Mouse (Mus musculus): ENCODE data around the gene Gm13272.
"Not testable (repeated sequence)": the region's sequence is repeated elsewhere in the genome, so short reads cannot be mapped to it uniquely, and the experiment has no call there.

Gene Gm13272

DNA sequence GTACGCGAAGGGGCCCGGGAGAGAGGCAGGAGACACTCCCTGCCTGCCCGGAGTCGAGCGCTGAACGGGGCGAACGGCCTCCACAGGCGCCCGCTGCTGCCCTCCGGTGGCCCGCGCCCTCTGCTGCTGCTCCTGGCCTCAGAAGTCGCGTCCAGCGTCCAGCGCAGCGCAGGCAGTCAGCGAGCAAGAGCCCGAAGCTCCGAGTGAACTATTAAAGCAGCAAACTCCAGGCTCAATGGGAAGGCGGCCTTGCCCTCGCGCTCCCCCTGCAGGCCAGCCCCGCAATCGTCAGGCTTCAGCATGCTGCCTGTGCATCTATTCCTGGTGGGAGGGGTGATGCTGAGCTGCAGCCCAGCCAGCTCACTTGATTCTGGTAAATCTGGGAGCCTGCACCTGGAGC lies 5.8 kb downstream of the Gm13272 start, which contains the start of gene Gm13276:
TSS of gene Gm13276 (plus strand) at position 301 of the 400 bp plus-strand sequence.
- not testable (repeated sequence) for DNase-seq (ENCODE audit: low read depth, low spot score)

DNA sequence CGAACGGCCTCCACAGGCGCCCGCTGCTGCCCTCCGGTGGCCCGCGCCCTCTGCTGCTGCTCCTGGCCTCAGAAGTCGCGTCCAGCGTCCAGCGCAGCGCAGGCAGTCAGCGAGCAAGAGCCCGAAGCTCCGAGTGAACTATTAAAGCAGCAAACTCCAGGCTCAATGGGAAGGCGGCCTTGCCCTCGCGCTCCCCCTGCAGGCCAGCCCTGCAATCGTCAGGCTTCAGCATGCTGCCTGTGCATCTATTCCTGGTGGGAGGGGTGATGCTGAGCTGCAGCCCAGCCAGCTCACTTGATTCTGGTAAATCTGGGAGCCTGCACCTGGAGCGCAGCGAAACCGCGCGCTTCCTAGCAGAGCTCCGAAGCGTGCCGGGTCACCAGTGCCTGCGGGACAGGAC lies 8.8 kb downstream of the Gm13272 start, which contains the start of gene Gm13277:
TSS of gene Gm13277 (plus strand) at position 231 of the 400 bp plus-strand sequence.
- DNase-seq (ENCODE audit: low read depth, low spot score): not testable (repeated sequence)

DNA sequence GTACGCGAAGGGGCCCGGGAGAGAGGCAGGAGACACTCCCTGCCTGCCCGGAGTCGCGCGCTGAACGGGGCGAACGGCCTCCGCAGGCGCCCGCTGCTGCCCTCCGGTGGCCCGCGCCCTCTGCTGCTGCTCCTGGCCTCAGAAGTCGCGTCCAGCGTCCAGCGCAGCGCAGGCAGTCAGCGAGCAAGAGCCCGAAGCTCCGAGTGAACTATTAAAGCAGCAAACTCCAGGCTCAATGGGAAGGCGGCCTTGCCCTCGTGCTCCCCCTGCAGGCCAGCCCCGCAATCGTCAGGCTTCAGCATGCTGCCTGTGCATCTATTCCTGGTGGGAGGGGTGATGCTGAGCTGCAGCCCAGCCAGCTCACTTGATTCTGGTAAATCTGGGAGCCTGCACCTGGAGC lies 11.6 kb downstream of the Gm13272 start, which contains the start of gene Gm13278:
TSS of gene Gm13278 (plus strand) at position 301 of the 400 bp plus-strand sequence.
- DNase-seq (ENCODE audit: low read depth, low spot score): not testable (repeated sequence)

DNA sequence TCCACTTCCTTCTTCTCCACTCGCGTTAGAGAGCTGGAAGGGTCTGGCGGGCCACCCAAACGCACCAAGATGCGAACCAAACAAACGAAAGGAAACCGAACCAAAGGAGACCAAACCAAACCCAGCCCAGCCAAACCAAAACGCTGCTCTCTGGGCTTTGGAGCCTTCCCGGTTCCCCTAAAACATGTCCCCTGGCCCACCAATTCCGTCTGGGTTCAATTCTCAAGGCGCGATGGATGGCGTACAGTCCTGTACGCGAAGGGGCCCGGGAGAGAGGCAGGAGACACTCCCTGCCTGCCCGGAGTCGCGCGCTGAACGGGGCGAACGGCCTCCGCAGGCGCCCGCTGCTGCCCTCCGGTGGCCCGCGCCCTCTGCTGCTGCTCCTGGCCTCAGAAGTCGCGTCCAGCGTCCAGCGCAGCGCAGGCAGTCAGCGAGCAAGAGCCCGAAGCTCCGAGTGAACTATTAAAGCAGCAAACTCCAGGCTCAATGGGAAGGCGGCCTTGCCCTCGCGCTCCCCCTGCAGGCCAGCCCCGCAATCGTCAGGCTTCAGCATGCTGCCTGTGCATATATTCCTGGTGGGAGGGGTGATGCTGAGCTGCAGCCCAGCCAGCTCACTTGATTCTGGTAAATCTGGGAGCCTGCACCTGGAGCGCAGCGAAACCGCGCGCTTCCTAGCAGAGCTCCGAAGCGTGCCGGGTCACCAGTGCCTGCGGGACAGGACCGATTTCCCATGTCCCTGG lies 14.5 kb downstream of the Gm13272 start, which contains the start of gene Gm13275:
TSS of gene Gm13275 (plus strand) at position 552 of the 740 bp plus-strand sequence.
- not testable (repeated sequence) for DNase-seq (ENCODE audit: low read depth, low spot score)

DNA sequence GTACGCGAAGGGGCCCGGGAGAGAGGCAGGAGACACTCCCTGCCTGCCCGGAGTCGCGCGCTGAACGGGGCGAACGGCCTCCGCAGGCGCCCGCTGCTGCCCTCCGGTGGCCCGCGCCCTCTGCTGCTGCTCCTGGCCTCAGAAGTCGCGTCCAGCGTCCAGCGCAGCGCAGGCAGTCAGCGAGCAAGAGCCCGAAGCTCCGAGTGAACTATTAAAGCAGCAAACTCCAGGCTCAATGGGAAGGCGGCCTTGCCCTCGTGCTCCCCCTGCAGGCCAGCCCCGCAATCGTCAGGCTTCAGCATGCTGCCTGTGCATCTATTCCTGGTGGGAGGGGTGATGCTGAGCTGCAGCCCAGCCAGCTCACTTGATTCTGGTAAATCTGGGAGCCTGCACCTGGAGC lies 17.4 kb downstream of the Gm13272 start, which contains the start of gene Gm13279:
TSS of gene Gm13279 (plus strand) at position 301 of the 400 bp plus-strand sequence.
- not testable (repeated sequence) for DNase-seq (ENCODE audit: low read depth, low spot score)

DNA sequence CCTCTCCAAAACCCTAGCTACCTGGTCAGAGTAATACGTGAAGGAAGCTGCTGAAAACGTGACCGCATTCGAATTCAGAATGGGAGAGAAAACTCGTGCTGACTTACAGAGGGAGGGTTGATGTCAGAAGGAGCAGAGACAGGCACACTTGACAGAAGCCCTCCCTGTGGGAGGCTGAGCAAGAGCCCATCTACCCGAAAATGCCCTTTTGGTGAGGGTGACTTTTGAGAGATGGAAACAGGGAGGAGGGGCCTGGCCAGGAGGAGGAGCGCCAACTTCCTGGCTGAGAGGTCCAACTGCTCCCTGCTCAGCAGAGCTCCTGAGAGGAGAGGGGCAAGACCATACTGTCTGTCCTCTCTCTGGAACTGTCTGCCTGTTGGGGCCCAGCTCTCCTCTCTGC lies 19.7 kb downstream of the Gm13272 start, which contains the start of gene Gm13285:
TSS of gene Gm13285 (plus strand) at position 301 of the 400 bp plus-strand sequence.
- not testable (repeated sequence) for DNase-seq (ENCODE audit: low read depth, low spot score)

DNA sequence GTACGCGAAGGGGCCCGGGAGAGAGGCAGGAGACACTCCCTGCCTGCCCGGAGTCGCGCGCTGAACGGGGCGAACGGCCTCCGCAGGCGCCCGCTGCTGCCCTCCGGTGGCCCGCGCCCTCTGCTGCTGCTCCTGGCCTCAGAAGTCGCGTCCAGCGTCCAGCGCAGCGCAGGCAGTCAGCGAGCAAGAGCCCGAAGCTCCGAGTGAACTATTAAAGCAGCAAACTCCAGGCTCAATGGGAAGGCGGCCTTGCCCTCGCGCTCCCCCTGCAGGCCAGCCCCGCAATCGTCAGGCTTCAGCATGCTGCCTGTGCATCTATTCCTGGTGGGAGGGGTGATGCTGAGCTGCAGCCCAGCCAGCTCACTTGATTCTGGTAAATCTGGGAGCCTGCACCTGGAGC lies 23.3 kb downstream of the Gm13272 start, which contains the start of gene Gm13287:
TSS of gene Gm13287 (plus strand) at position 301 of the 400 bp plus-strand sequence.
- DNase-seq (ENCODE audit: low read depth, low spot score): not testable (repeated sequence)

DNA sequence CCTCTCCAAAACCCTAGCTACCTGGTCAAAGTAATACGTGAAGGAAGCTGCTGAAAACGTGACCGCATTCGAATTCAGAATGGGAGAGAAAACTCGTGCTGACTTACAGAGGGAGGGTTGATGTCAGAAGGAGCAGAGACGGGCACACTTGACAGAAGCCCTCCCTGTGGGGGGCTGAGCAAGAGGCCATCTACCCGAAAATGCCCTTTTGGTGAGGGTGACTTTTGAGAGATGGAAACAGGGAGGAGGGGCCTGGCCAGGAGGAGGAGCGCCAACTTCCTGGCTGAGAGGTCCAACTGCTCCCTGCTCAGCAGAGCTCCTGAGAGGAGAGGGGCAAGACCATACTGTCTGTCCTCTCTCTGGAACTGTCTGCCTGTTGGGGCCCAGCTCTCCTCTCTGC lies 25.6 kb downstream of the Gm13272 start, which contains the start of gene Gm13288:
TSS of gene Gm13288 (plus strand) at position 301 of the 400 bp plus-strand sequence.
- DNase-seq (ENCODE audit: low read depth, low spot score): not testable (repeated sequence)

DNA sequence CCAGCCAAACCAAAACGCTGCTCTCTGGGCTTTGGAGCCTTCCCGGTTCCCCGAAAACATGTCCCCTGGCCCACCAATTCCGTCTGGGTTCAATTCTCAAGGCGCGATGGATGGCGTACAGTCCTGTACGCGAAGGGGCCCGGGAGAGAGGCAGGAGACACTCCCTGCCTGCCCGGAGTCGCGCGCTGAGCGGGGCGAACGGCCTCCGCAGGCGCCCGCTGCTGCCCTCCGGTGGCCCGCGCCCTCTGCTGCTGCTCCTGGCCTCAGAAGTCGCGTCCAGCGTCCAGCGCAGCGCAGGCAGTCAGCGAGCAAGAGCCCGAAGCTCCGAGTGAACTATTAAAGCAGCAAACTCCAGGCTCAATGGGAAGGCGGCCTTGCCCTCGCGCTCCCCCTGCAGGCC lies 26.1 kb downstream of the Gm13272 start:
- not testable (repeated sequence) for DNase-seq (ENCODE audit: low read depth, low spot score)

DNA sequence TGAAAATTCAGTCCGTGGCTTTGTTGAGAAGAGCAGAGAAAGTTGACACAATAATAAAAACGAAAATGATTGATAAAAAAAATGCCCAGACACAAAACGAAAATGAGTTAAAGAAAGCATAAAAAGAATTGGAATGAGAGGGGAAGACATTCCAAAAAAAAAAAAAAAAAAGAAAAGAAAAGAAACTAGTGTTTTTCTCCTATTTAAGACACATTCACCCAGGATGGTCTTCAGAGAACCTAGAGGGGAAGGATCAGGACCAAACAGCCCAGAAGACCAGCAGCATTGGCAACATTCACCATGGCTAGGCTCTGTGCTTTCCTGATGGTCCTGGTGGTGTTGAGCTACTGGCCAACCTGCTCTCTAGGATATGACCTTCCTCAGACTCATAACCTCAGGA lies 36.3 kb downstream of the Gm13272 start, which contains the start of gene Ifna7:
TSS of gene Ifna7 (plus strand) at position 301 of the 400 bp plus-strand sequence.
- DNase-seq (ENCODE audit: low read depth, low spot score): no peak

DNA sequence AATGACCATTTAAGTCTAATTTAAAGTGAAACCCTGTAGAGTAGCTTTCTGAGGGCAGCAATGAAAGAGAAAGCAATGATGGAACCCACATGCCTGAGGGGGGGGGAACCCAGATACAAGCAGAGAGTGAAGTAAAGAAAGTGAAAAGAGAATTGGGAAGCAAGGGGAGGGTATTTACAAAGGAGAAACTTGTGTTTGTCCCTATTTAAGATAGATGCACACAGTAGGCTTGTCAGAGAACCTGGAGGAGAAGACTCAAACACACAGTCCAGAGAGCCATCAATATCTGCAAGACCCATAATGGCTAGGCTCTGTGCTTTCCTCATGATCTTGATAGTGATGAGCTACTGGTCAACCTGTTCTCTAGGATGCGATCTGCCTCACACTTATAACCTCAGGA lies 40.0 kb downstream of the Gm13272 start, which contains the start of gene Ifna11:
TSS of gene Ifna11 (plus strand) at position 301 of the 400 bp plus-strand sequence.
- DNase-seq (ENCODE audit: low read depth, low spot score): no peak

DNA sequence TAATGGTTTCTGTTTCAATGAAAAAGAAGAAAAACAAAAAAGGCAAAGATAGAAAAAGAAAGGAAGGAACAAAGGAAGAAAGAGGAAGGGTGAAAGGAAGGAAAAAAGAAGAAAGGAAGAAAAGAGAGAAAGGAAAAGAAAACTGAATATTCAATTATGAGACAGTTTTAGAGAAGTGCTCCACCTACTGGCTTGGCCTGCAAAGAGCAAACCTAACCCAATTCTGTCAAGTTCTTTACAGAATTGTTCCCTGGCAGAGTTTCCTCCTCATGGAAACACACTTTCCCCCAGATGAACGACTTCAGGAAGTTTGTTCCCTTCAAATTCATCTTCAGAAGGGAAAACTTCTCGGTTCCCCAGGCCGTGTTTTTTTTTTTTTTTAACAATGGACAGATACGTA lies 43.3 kb downstream of the Gm13272 start:
- DNase-seq (ENCODE audit: low read depth, low spot score): no peak

DNA sequence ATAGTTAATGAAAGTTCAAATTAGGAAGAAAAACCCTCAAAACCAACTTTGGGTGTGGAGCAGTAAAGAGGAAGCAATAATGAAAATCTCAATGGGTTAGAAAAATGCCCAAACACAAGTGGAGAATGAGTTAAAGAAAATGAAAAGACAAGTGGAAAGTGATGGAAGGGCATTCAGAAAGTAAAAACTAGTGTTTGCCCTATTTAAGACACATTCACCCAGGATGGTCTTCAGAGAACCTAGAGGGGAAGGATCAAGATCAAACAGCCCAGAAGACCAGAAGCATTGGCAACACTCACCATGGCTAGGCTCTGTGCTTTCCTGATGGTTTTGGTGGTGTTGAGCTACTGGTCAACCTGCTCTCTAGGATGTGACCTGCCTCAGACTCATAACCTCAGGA lies 47.5 kb downstream of the Gm13272 start, which contains the start of gene Ifna6:
TSS of gene Ifna6 (plus strand) at position 301 of the 400 bp plus-strand sequence.
- not testable (repeated sequence) for DNase-seq (ENCODE audit: low read depth, low spot score)

Data from brain, embryonic 18.5 days (tissue).